Mouse (Mus musculus): ENCODE results near the gene Abhd16a. TPM values are rescaled to one million over a fixed set of nuclear protein-coding genes. Genes with fewer than 3 reads are reported as not detected.
A peak's percentile ranks its signal among the peaks of the same experiment; 100 is the strongest.

Gene Abhd16a
- 56.7 and 68.5 TPM in 2 replicates for polyA plus RNA-seq (2016; fragmentation: Nextera tagmentation; extraction: Ambion mirVana)

DNA sequence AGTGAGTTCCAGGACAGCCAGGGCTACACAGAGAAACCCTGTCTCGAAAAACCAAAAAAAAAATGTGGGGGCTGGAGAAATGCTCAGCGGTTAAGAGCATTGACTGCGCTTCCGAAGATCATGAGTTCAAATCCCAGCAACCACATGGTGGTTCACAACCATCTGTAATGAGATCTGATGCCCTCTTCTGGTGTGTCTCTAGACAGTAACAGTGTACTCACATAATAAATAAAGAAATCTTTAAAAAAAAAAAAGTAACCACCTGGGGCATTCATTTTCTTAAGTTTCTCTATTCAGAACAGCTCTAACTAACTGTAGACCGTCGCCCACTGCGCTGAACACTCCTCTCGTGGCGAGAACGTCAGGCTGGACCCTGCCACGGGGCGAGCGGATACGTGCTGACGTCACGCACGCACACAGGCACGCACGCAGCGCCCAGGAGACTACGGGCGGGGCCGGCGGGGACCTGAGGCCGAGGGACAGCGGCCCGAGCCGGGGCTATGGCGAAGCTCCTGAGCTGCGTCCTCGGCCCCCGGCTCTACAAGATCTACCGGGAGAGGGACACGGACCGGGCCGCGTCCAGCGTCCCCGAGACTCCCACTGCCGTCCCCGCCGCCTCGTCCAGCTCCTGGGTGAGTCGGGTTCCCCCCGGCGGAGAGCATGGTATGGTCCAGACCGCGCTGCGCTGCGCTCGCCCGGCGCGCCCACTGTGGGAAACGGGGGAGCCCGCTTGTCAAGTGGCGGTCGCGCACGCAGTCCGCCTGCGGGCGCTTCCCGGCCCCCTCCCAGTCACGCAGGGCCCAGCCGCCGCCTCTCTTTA lies at the start of gene Abhd16a:
Gene Abhd16a (plus strand): TSS at position 439 of the 820 bp plus-strand sequence.
- 3% methylated on average over 67 of the region's 67 CpGs for WGBS
- H3K27me3 ChIP-seq (ENCODE audit: low read depth, poor library complexity, severe bottlenecking), result no peaks in the 10 kb centered on the region
- peak within 1 kb of the TSS; percentile 82 for H3K4me3 ChIP-seq
- peaks cover 14% of the 10 kb centered on the region for H3K4me1 ChIP-seq
- DNase-seq (ENCODE audit: low spot score), result peak; percentile 95
- peak within 1 kb of the TSS; percentile 99 for H3K27ac ChIP-seq (replicated peaks)
- H3K9me3 ChIP-seq (replicated peaks), result no peaks in the 10 kb centered on the region
- H3K36me3 ChIP-seq, result peaks cover 37% of the 10 kb centered on the region

GRCm38 (mm10) chr17:35043794-35044193 lies 45.3 kb upstream of the Abhd16a start:
- H3K4me3 ChIP-seq, result no peak overlapping the region
- 91% methylated on average over 4 of the region's 4 CpGs for WGBS
- H3K36me3 ChIP-seq, result no peaks in the 10 kb centered on the region
- H3K27me3 ChIP-seq (ENCODE audit: low read depth, poor library complexity, severe bottlenecking), result 0 out of 2 replicates have a peak, but pooled peaks cover 4% of the 10 kb centered on the region
- no peak overlapping the region for H3K27ac ChIP-seq (replicated peaks)
- peaks cover 52% of the 10 kb centered on the region for H3K4me1 ChIP-seq
- DNase-seq (ENCODE audit: low spot score), result no peak
- H3K9me3 ChIP-seq (replicated peaks), result no peaks in the 10 kb centered on the region

DNA sequence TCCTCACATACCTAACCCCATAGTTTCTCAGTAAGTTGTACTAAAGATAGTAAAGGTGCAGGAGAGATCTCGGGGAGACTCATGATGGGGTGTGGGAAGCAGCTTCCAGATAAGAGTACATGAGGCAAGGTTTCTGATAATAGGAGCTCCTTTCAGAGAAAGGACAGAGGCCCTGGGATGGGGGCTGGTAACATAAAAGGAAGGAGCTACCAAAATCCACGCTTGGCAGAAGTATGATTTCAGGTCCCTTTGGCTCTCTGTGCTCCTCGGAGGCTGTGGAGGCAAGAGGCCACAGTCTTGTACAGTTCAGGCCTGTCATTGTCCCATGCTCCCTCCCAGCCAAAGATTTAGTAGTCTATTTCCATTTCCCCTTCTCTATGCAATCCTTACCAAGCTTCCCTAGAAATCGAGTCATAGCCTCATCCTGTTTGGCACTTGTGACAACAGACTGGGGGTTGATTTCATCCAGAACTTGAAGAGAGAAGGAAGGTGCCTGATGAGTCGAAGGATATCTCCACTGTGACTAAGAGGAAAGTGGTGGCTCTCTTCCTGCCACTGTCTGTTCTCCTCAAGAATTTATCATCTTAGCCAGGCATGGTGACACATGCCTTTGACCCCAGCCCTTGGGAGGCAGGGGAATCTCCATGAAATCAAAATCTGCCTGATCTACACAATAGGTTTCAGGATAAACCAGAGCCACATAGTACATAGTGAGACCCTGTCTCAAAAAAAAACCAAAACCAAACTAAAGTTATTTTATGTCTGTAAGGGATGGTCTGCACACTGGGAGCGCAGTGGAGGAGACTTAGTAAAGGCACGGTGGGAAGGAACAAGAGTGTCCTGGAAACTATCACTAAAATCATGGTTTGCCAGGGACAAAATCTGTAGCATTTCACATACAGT lies 43.9 kb upstream of the Abhd16a start:
- WGBS, result 90% methylated on average over 7 of the region's 7 CpGs
- Histone ChIP-seq H3K27me3 (ENCODE audit: low read depth, poor library complexity, severe bottlenecking) (0 out of 2 replicates have a peak, but pooled peaks cover 4% of the 10 kb centered on the region), H3K27ac (replicated peaks) (peak overlapping the region; percentile 97), H3K36me3 (no peaks in the 10 kb centered on the region), H3K4me3 (peak overlapping the region; percentile 72), H3K9me3 (replicated peaks) (no peaks in the 10 kb centered on the region), H3K4me1 (peaks cover 66% of the 10 kb centered on the region)
- DNase-seq (ENCODE audit: low spot score), result no peak

DNA sequence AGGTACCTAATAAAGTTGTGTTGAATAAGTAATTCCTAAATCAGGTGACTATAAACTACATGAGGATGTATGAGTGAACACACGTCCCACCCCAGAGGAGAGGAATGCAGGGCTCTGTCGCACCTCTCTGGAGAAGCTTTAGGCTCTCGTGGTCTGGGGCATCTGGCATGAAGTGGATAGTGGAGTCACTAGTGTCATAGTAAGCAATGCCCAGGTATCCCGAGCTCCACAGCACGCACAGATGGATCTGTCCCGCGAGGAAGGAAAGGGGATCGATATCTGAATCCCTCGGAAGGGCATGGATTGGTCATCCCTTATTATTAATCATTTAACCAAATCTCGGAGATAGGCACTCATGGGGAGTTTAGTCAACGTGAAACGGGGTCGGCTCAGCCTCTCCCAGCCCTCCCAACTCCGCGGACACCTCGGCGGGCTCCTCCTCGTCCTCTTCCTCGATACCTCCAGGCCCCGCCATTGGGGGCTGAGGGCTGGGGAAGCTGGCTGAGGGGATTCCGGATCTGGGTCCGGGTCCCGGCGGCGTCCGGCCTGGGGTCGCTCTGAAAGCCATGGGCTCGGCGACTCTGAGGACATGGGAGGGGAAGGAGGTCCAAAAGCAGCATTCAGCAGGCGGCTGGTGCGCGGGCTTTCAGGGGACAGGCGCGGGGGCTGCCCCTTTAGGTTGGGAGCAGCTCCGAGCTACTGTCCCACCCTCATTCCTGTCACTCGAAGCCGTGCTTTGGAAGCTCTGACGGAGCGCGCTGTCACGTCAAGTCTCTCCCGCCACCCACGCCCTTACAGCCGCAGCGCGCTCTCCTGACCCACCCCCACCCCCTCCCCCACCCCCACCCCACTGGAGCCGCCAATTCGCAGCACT lies 43.0 kb upstream of the Abhd16a start:
- 5% methylated on average over 48 of the region's 48 CpGs for WGBS

GRCm38 (mm10) chr17:35046681-35047455 lies 42.2 kb upstream of the Abhd16a start, which contains the start of gene Msh5:
TSS of gene Msh5 (minus strand) at chr17:35046745.
- 2% methylated on average over 33 of the region's 33 CpGs for WGBS
- Histone ChIP-seq H3K27ac (replicated peaks) (peak within 1 kb of the TSS; percentile 97), H3K27me3 (ENCODE audit: low read depth, poor library complexity, severe bottlenecking) (0 out of 2 replicates have a peak, but pooled peaks cover 4% of the 10 kb centered on the region), H3K4me1 (peaks cover 83% of the 10 kb centered on the region), H3K4me3 (peak within 1 kb of the TSS; percentile 72), H3K36me3 (no peaks in the 10 kb centered on the region), H3K9me3 (replicated peaks) (no peaks in the 10 kb centered on the region)
- peak; percentile 100 for DNase-seq (ENCODE audit: low spot score)

More for the DNA sequence above, 43.0 kb upstream of the Abhd16a start:
- peak overlapping the region; percentile 72 for H3K4me3 ChIP-seq
- H3K36me3 ChIP-seq, result no peaks in the 10 kb centered on the region
- peak overlapping the region; percentile 97 for H3K27ac ChIP-seq (replicated peaks)
- no peak for DNase-seq (ENCODE audit: low spot score)
- H3K27me3 ChIP-seq (ENCODE audit: low read depth, poor library complexity, severe bottlenecking), result 0 out of 2 replicates have a peak, but pooled peaks cover 4% of the 10 kb centered on the region
- H3K9me3 ChIP-seq (replicated peaks), result no peaks in the 10 kb centered on the region
- peaks cover 75% of the 10 kb centered on the region for H3K4me1 ChIP-seq

DNA sequence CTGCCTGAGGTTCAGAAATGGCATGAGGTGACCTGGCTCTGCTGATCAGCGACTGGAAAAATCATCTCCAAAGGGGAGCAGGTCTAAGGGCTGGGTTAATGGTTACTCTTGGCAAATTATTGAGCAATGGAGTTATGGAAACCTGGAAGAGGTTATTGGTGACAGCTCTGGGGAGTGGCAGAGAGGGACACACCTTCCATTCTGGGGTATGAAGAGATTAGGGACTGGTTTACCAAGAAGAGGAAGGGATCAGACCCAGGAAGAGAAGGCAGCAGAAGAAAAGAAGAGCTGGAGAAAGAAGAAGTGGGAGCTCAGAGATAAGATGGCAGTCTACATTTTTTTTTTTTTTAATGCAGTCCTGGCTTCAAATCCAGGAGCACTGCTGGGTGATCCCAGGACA lies 41.4 kb upstream of the Abhd16a start:
- H3K36me3 ChIP-seq, result peaks cover 5% of the 10 kb centered on the region
- H3K9me3 ChIP-seq (replicated peaks), result no peaks in the 10 kb centered on the region
- H3K4me1 ChIP-seq, result peaks cover 91% of the 10 kb centered on the region
- no peak for DNase-seq (ENCODE audit: low spot score)
- H3K27ac ChIP-seq (replicated peaks), result peak overlapping the region; percentile 97
- H3K27me3 ChIP-seq (ENCODE audit: low read depth, poor library complexity, severe bottlenecking), result 0 out of 2 replicates have a peak, but pooled peaks cover 4% of the 10 kb centered on the region
- WGBS, result 63% methylated on average over 1 of the region's 1 CpGs
- H3K4me3 ChIP-seq, result 0 out of 2 replicates have a peak overlapping the region, but pooled peaks have one; percentile 21

DNA sequence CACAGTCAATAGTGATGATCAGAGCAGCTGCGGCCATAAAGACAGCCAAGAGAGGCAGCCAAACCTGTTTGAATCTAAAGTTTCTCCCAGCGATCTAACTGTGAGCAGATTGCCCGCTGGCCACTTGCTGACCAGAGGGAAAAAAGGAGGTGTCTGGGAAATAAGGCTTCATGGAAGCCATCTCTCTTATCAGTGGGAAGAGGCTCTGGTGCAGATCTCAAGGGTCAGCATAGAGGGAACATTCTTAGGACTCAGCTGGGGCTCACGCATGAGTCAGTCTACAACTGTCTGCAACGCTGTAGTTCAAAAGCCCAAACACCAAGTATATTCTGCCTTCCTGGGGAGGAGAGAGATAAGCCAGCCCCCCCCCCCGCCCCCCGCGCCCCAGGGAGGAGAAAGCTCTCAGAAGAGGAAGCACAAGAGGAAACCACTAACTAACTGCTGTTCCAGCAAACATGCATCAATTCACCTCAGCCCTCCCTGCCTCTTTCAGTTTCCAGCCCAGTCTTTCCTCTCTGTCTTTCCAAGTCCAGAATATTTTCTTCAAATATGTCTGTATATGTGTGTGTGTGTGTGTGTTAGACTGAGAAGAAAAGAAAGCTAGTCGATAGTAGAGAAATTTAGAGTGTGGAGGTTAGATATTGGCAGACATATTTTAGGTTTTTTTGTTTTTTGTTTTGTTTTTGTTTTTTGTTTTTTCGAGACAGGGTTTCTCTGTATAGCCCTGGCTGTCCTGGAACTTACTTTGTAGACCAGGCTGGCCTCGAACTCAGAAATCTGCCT lies 40.7 kb upstream of the Abhd16a start:
- Histone ChIP-seq H3K27ac (replicated peaks) (peak overlapping the region; percentile 97), H3K4me3 (peak overlapping the region; percentile 21; the same call in 1 of the 2 replicates), H3K9me3 (replicated peaks) (no peaks in the 10 kb centered on the region), H3K27me3 (ENCODE audit: low read depth, poor library complexity, severe bottlenecking) (0 out of 2 replicates have a peak, but pooled peaks cover 4% of the 10 kb centered on the region), H3K36me3 (peaks cover 12% of the 10 kb centered on the region), H3K4me1 (peaks cover 95% of the 10 kb centered on the region)
- WGBS, result 38% methylated on average over 11 of the region's 11 CpGs
- DNase-seq (ENCODE audit: low spot score), result no peak

DNA sequence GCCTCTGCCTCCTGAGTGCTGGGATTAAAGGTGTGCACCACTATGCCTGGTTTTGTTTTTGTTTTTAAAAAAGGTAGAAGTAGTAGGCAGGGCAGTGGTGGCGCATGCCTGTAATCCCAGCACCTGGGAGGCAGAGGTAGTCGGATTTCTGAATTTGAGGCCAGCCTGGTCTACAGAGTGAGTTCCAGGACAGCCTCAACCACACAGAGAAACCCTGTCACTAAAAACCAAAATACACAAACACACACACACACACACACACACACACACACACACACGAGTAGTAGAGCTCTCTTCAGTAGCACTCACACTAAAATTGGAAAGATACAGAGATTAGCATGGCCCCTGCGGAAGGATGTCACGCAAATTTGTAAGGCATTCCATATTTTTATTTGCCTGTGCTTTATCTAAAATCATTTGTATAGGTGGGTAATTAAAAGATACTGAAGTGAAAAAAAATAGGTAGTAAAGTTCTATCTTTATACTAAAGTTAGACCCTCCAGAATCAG lies 40.1 kb upstream of the Abhd16a start:
- peak overlapping the region; percentile 97 for H3K27ac ChIP-seq (replicated peaks)
- H3K9me3 ChIP-seq (replicated peaks), result no peaks in the 10 kb centered on the region; the same call in 1 of the 2 replicates
- peak overlapping the region; percentile 70 for H3K4me3 ChIP-seq
- peaks cover 18% of the 10 kb centered on the region for H3K36me3 ChIP-seq
- no peak for DNase-seq (ENCODE audit: low spot score)
- H3K27me3 ChIP-seq (ENCODE audit: low read depth, poor library complexity, severe bottlenecking), result 0 out of 2 replicates have a peak, but pooled peaks cover 4% of the 10 kb centered on the region
- 63% methylated on average over 5 of the region's 5 CpGs for WGBS
- peaks cover 91% of the 10 kb centered on the region for H3K4me1 ChIP-seq

DNA sequence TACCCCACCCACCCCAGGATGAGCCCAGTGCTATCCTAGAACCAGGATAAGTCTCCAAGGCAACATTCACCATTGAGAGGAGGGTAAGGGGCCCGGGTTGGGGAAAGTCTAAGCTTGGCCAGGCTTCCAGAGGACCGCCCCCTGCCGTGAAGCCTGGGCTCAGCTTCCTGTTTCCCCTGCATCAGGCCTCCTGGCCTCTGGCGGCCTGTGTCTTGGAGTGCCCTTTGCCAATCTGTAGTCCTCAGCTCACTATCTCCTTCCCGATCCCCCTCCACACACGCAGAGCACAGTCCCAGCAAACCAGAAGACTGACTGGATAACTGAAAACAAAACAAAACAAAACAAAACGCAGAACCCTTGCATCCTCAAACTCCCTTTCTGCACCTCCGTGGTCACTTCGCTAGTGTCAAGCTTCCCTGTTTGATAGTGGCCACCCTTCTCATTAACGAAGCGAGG lies 39.5 kb upstream of the Abhd16a start, which contains the start of gene Clic1:
Gene Clic1 (plus strand): TSS at position 406 of the 456 bp plus-strand sequence.
- peak within 1 kb of the TSS; percentile 70 for H3K4me3 ChIP-seq
- H3K27me3 ChIP-seq (ENCODE audit: low read depth, poor library complexity, severe bottlenecking), result 0 out of 2 replicates have a peak, but pooled peaks cover 4% of the 10 kb centered on the region
- peak; percentile 87 for DNase-seq (ENCODE audit: low spot score)
- 2% methylated on average over 11 of the region's 11 CpGs for WGBS
- peak within 1 kb of the TSS; percentile 97 for H3K27ac ChIP-seq (replicated peaks)
- no peaks in the 10 kb centered on the region; the same call in 1 of the 2 replicates for H3K9me3 ChIP-seq (replicated peaks)
- peaks cover 85% of the 10 kb centered on the region for H3K4me1 ChIP-seq
- peaks cover 24% of the 10 kb centered on the region for H3K36me3 ChIP-seq

DNA sequence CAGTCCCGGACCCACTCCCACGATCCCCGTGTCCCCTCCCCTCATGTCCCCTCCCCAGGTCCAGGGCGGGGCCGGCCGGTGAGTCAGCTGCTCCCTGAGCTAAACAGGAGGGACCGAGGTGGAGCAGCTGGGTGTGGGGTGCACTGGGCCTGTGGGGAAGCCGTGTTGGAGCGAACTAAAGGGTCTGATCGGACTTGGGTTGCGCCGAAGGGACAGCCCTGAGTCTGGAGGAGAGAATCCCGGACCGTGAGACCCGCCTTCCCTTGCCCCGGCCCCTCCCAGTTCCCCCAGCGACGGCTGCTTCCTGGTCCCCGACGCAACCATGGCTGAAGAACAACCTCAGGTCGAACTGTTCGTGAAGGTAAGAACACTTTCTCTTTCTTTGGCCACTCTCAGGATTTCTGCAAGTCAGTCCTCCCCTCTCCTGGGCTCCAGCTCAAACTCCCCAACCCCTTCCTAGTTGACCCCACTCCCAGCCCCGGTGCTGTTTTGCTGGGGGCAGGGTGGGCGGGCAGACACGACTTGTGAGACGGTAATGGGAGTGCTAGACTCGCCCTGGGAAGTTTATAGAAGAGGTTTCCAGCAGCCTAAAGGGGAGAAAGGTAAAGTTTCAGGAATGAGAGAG lies 38.8 kb upstream of the Abhd16a start:
- peaks cover 31% of the 10 kb centered on the region for H3K36me3 ChIP-seq
- under 1% methylated on average over 27 of the region's 27 CpGs for WGBS
- H3K4me3 ChIP-seq, result peak overlapping the region; percentile 70
- DNase-seq (ENCODE audit: low spot score), result peak; percentile 77
- H3K9me3 ChIP-seq (replicated peaks), result no peaks in the 10 kb centered on the region; the same call in 1 of the 2 replicates
- 0 out of 2 replicates have a peak, but pooled peaks cover 3% of the 10 kb centered on the region for H3K27me3 ChIP-seq (ENCODE audit: low read depth, poor library complexity, severe bottlenecking)
- H3K4me1 ChIP-seq, result peaks cover 78% of the 10 kb centered on the region
- peak overlapping the region; percentile 97 for H3K27ac ChIP-seq (replicated peaks)

Measured in midbrain, embryonic 10.5 days (tissue).